Mouse (Mus musculus): ENCODE results near the gene Cdk1. TPM values are rescaled to one million over a fixed set of nuclear protein-coding genes. Genes with fewer than 3 reads are reported as not detected.

Cdk1 gene
- total RNA-seq, 2 experiments from 2014 or later = 10.4 to 16.0 TPM

GRCm38 (mm10) chr10:69351071-69351841 lies 1.5 kb downstream of the Cdk1 start:
- intact Hi-C loops (cut with DNase I) = no loop called here
- DNase-seq = peak; percentile 39 to 47

GRCm38 (mm10) chr10:69348206-69348605 lies 4.5 kb downstream of the Cdk1 start:
- peak in 1 of 2 experiments; percentile 13 for DNase-seq
- intact Hi-C loops (cut with DNase I) = no loop called here

GRCm38 (mm10) chr10:69342328-69342727 lies 10.4 kb downstream of the Cdk1 start:
- DNase-seq = no peak
- intact Hi-C loops (cut with DNase I) = no loop called here

- no peak for DNase-seq
- intact Hi-C loops (cut with DNase I) = no loop called here
Measured at GRCm38 (mm10) chr10:69341570-69342227, 11.0 kb downstream of the Cdk1 start.

GRCm38 (mm10) chr10:69340001-69340400 lies 12.7 kb downstream of the Cdk1 start:
- intact Hi-C loops (cut with DNase I) = no loop called here
- no peak for DNase-seq

GRCm38 (mm10) chr10:69336219-69336618 lies 16.5 kb downstream of the Cdk1 start:
- intact Hi-C loops (cut with DNase I) = no loop called here
- no peak for DNase-seq

- no peak for DNase-seq
- intact Hi-C loops (cut with DNase I) = no loop called here
Measured at GRCm38 (mm10) chr10:69335611-69336010, 17.1 kb downstream of the Cdk1 start.

GRCm38 (mm10) chr10:69335195-69335536 lies 17.6 kb downstream of the Cdk1 start:
- intact Hi-C loops (cut with DNase I) = no loop called here
- DNase-seq = no peak

GRCm38 (mm10) chr10:69334271-69335194 lies 18.2 kb downstream of the Cdk1 start:
- intact Hi-C loops (cut with DNase I) = no loop called here
- DNase-seq = no peak

GRCm38 (mm10) chr10:69333212-69333611 lies 19.5 kb downstream of the Cdk1 start:
- intact Hi-C loops (cut with DNase I) = no loop called here

GRCm38 (mm10) chr10:69331231-69331630 lies 21.5 kb downstream of the Cdk1 start:
- intact Hi-C loops (cut with DNase I) = no loop called here
- no peak for DNase-seq

More at GRCm38 (mm10) chr10:69333212-69333611, 19.5 kb downstream of the Cdk1 start:
- DNase-seq = no peak

- DNase-seq = no peak
- intact Hi-C loops (cut with DNase I) = loop anchor here (10.0 kb wide), 2 partner anchors 324 to 864 kb away; no protein-coding TSS in a partner anchor
Measured at GRCm38 (mm10) chr10:69328656-69329046, 24.1 kb downstream of the Cdk1 start.

GRCm38 (mm10) chr10:69328029-69328655 lies 24.6 kb downstream of the Cdk1 start:
- no peak for DNase-seq

GRCm38 (mm10) chr10:69327362-69327761 lies 25.4 kb downstream of the Cdk1 start:
- intact Hi-C loops (cut with DNase I) = loop anchor here (10.0 kb wide), 2 partner anchors 323 to 863 kb away; no protein-coding TSS in a partner anchor

More at GRCm38 (mm10) chr10:69328029-69328655, 24.6 kb downstream of the Cdk1 start:
- intact Hi-C loops (cut with DNase I) = loop anchor here (10.0 kb wide), 2 partner anchors 323 to 863 kb away; no protein-coding TSS in a partner anchor

GRCm38 (mm10) chr10:69326433-69326832 lies 26.3 kb downstream of the Cdk1 start:
- intact Hi-C loops (cut with DNase I) = loop anchor here (10.0 kb wide), 2 partner anchors 322 to 862 kb away; no protein-coding TSS in a partner anchor
- peak; percentile 44 to 60 for DNase-seq

More at GRCm38 (mm10) chr10:69327362-69327761, 25.4 kb downstream of the Cdk1 start:
- DNase-seq = no peak

- intact Hi-C loops (cut with DNase I) = loop anchor here (5.0 to 10.0 kb wide), 3 partner anchors 320 to 860 kb away; no protein-coding TSS in a partner anchor
- no peak for DNase-seq
Measured at GRCm38 (mm10) chr10:69324816-69325215, 27.9 kb downstream of the Cdk1 start.

GRCm38 (mm10) chr10:69323986-69324385 lies 28.8 kb downstream of the Cdk1 start:
- intact Hi-C loops (cut with DNase I) = loop anchor here (5.0 to 10.0 kb wide), 3 partner anchors 319 to 859 kb away; no protein-coding TSS in a partner anchor

GRCm38 (mm10) chr10:69321519-69322035 lies 31.2 kb downstream of the Cdk1 start:
- DNase-seq = no peak
- intact Hi-C loops (cut with DNase I) = loop anchor here (5.0 to 10.0 kb wide), 3 partner anchors 317 to 857 kb away; no protein-coding TSS in a partner anchor

More at GRCm38 (mm10) chr10:69323986-69324385, 28.8 kb downstream of the Cdk1 start:
- DNase-seq = no peak

All from heart, postnatal 14 days (tissue).